Comparison of ENCODE assay signal across 8 mouse cellular contexts in genomic region chr5:34573268-34574221, GRCm38 (mm10). TPM values are rescaled to one million over a fixed set of nuclear protein-coding genes. Genes with fewer than 3 reads are reported as not detected.
A peak's percentile ranks its signal among the peaks of the same experiment; 100 is the strongest.
DNase-seq lines count a peak whose midpoint lies in the region; ATAC-seq and TF ChIP-seq lines count a peak whose summit lies in the region.

Gene Add1, plus strand, starts transcription at chr5:34573664.

- peak within 1 kb of the TSS; percentile 77 for H3K4me3 ChIP-seq in forebrain, embryonic 10.5 days
- peak within 1 kb of the TSS; percentile 92 for H3K4me3 ChIP-seq in heart, embryonic 15.5 days
- peak within 1 kb of the TSS; percentile 89 to 93 for H3K4me3 ChIP-seq in liver, embryonic 14.5 days (ENCODE audit: insufficient read depth in 1 of 2, low read depth in 2 of 2, low read length in 2 of 2)
- peak within 1 kb of the TSS; percentile 91 for H3K4me3 ChIP-seq in neural tube, embryonic 11.5 days (ENCODE audit: low read depth, low read length)
- peak within 1 kb of the TSS; percentile 73 for H3K4me3 ChIP-seq in stomach, postnatal 0 days (ENCODE audit: low read depth, low read length)

- peak; percentile 100 for ATAC-seq in heart, embryonic 15.5 days (replicated peaks; ENCODE audit: insufficient number of reproducible peaks, insufficient read depth, low FRiP score, low read depth)
- peak; percentile 95 for ATAC-seq in liver, embryonic 14.5 days (ENCODE audit: insufficient read depth)
- ATAC-seq in neural tube, embryonic 11.5 days (ENCODE audit: insufficient read depth, low FRiP score, low TSS enrichment), result peak; percentile 100
- peak; percentile 99 for ATAC-seq in stomach, postnatal 0 days (ENCODE audit: low FRiP score, low TSS enrichment)

- WGBS in forebrain, embryonic 10.5 days, result under 1% methylated on average over 80 of the region's 84 CpGs
- WGBS in heart, embryonic 15.5 days, result under 1% methylated on average over 70 of the region's 84 CpGs
- WGBS in liver, embryonic 14.5 days (ENCODE audit: insufficient replicate concordance), result under 1% methylated on average over 80 of the region's 84 CpGs
- WGBS in neural tube, embryonic 11.5 days, result 0% methylated on average over 63 of the region's 84 CpGs
- under 1% methylated on average over 78 of the region's 84 CpGs for WGBS in stomach, postnatal 0 days

- DNase-seq in CD8-positive naive resting alpha-beta T cell, adult 2 months (ENCODE audit: low read depth in 2 of 2, low spot score in 2 of 2), result peak; percentile 97 to 98
- peak; percentile 93 for DNase-seq in c-Kit-positive CD71-negative TER-119-negative erythroid progenitor cells, embryonic 14.5 days (ENCODE audit: low read depth)
- DNase-seq in forebrain, embryonic 10.5 days (ENCODE audit: extremely low spot score, low spot score), result peak; percentile 98
- peak; percentile 95 to 98 for DNase-seq in kidney, postnatal 25 days
- peak; percentile 93 to 97 (median 94) for DNase-seq in liver, embryonic 14.5 days (ENCODE audit: low read depth in 3 of 3, low spot score in 3 of 3)
- DNase-seq in neural tube, embryonic 11.5 days (ENCODE audit: low spot score), result peak; percentile 99
- peak; percentile 96 for DNase-seq in stomach, postnatal 0 days (ENCODE audit: low spot score)

- TF ChIP-seq CTCF in liver, embryonic 14.5 days (IDR thresholded peaks at IDR 0.05; ENCODE audit: low read depth), result peak; percentile 5; the same call in 1 of the 2 replicates
- no peak; the same call in 1 of the 2 replicates for TF ChIP-seq CTCF in stomach, postnatal 0 days (IDR thresholded peaks at IDR 0.05; ENCODE audit: low read depth)

- H3K27ac ChIP-seq in forebrain, embryonic 10.5 days, result peak within 1 kb of the TSS; percentile 99
- peak within 1 kb of the TSS; percentile 96 for H3K27ac ChIP-seq in heart, embryonic 15.5 days
- peak within 1 kb of the TSS; percentile 99 for H3K27ac ChIP-seq in liver, embryonic 14.5 days
- peak within 1 kb of the TSS; percentile 87 for H3K27ac ChIP-seq in neural tube, embryonic 11.5 days (ENCODE audit: low read depth, low read length)
- H3K27ac ChIP-seq in stomach, postnatal 0 days (replicated peaks), result peak within 1 kb of the TSS; percentile 94

- peak within 1 kb of the TSS; percentile 98 for H3K9ac ChIP-seq in heart, embryonic 15.5 days
- H3K9ac ChIP-seq in liver, embryonic 14.5 days (replicated peaks), result peak within 1 kb of the TSS; percentile 97
- H3K9ac ChIP-seq in neural tube, embryonic 11.5 days (ENCODE audit: low read length), result peak within 1 kb of the TSS; percentile 88
- H3K9ac ChIP-seq in stomach, postnatal 0 days (ENCODE audit: low read length), result peak within 1 kb of the TSS; percentile 93

- peak within 1 kb of the TSS; percentile 71 for H3K4me2 ChIP-seq in heart, embryonic 15.5 days
- H3K4me2 ChIP-seq in liver, embryonic 14.5 days (ENCODE audit: low read depth), result peak within 1 kb of the TSS; percentile 88
- H3K4me2 ChIP-seq in neural tube, embryonic 11.5 days (ENCODE audit: low read depth), result peak within 1 kb of the TSS; percentile 63
- H3K4me2 ChIP-seq in stomach, postnatal 0 days (replicated peaks; ENCODE audit: low read depth), result peak within 1 kb of the TSS; percentile 58

- peak; percentile 78 for TF ChIP-seq EP300 in liver, embryonic 14.5 days (IDR thresholded peaks at IDR 0.05; ENCODE audit: low read depth)
- TF ChIP-seq EP300 in stomach, postnatal 0 days (optimal IDR thresholded peaks at IDR 0.05), result peak; percentile 63

- H3K4me1 ChIP-seq in forebrain, embryonic 10.5 days, result peaks cover 23% of the 10 kb centered on the region
- H3K4me1 ChIP-seq in heart, embryonic 15.5 days (replicated peaks), result peaks cover 18% of the 10 kb centered on the region
- peaks cover 48 to 49% of the 10 kb centered on the region in 2 experiments for H3K4me1 ChIP-seq in liver, embryonic 14.5 days (replicated peaks; ENCODE audit: control insufficient read depth in 2 of 2, insufficient read depth in 2 of 2, low read length in 1 of 2)
- H3K4me1 ChIP-seq in neural tube, embryonic 11.5 days (ENCODE audit: control insufficient read depth, insufficient read depth, low read length), result peaks cover 11% of the 10 kb centered on the region
- peaks cover 5% of the 10 kb centered on the region; the same call in 1 of the 2 replicates for H3K4me1 ChIP-seq in stomach, postnatal 0 days (replicated peaks; ENCODE audit: control insufficient read depth, insufficient read depth)

- no peaks in the 10 kb centered on the region for H3K27me3 ChIP-seq in forebrain, embryonic 10.5 days (ENCODE audit: poor library complexity, severe bottlenecking)
- no peaks in the 10 kb centered on the region for H3K27me3 ChIP-seq in heart, embryonic 15.5 days
- H3K27me3 ChIP-seq in liver, embryonic 14.5 days (ENCODE audit: control insufficient read depth, insufficient read depth, low read length), result no peaks in the 10 kb centered on the region
- no peaks in the 10 kb centered on the region for H3K27me3 ChIP-seq in neural tube, embryonic 11.5 days (ENCODE audit: control insufficient read depth, insufficient read depth, low read length)
- no peaks in the 10 kb centered on the region for H3K27me3 ChIP-seq in stomach, postnatal 0 days (ENCODE audit: control insufficient read depth, insufficient read depth, low read length)

- H3K9me3 ChIP-seq in forebrain, embryonic 10.5 days, result no peaks in the 10 kb centered on the region
- no peaks in the 10 kb centered on the region for H3K9me3 ChIP-seq in heart, embryonic 15.5 days (replicated peaks)
- no peaks in the 10 kb centered on the region for H3K9me3 ChIP-seq in liver, embryonic 14.5 days (ENCODE audit: control insufficient read depth, low read length)
- H3K9me3 ChIP-seq in neural tube, embryonic 11.5 days (ENCODE audit: control insufficient read depth, low read length), result no peaks in the 10 kb centered on the region
- H3K9me3 ChIP-seq in stomach, postnatal 0 days (ENCODE audit: control insufficient read depth, low read length), result no peaks in the 10 kb centered on the region

- peaks cover 18% of the 10 kb centered on the region for H3K36me3 ChIP-seq in forebrain, embryonic 10.5 days (replicated peaks)
- H3K36me3 ChIP-seq in heart, embryonic 15.5 days, result no peaks in the 10 kb centered on the region
- H3K36me3 ChIP-seq in liver, embryonic 14.5 days (replicated peaks; ENCODE audit: control insufficient read depth, insufficient read depth, low read depth), result peaks cover 12% of the 10 kb centered on the region
- no peaks in the 10 kb centered on the region for H3K36me3 ChIP-seq in neural tube, embryonic 11.5 days (ENCODE audit: control insufficient read depth, insufficient read depth, low read length)
- no peaks in the 10 kb centered on the region for H3K36me3 ChIP-seq in stomach, postnatal 0 days (ENCODE audit: control insufficient read depth, insufficient read depth, low read length)

RNA-seq across cellular contexts. Expression of gene Add1, which starts in this region (rescaled TPM):
- polyA plus RNA-seq in forebrain, embryonic 10.5 days (2016; fragmentation: Nextera tagmentation; extraction: Ambion mirVana), result 182 and 186 TPM in 2 replicates
- polyA plus RNA-seq in heart, embryonic 15.5 days (2015; fragmentation: Nextera tagmentation; extraction: Ambion mirVana), result 133 and 162 TPM in 2 replicates
- polyA plus RNA-seq in liver, embryonic 14.5 days (2012; rRNA removed), result 106 and 118 TPM in 2 replicates
- 113 and 137 TPM in 2 replicates for polyA plus RNA-seq in liver, embryonic 14.5 days (2014; fragmentation: Nextera tagmentation; extraction: Ambion mirVana)
- polyA plus RNA-seq in neural tube, embryonic 11.5 days (2014; fragmentation: Nextera tagmentation; extraction: Ambion mirVana), result 195 and 204 TPM in 2 replicates
- 68.6 and 69.3 TPM in 2 replicates for polyA plus RNA-seq in stomach, postnatal 0 days (2015; fragmentation: Nextera tagmentation; extraction: Ambion mirVana)

Comparison
In these comparisons a context has a peak if more than half of its experiments do, and no peak if none do; other contexts are left out.
1. Peak in every context shown above with its lines: DNase-seq, ATAC-seq, H3K4me3 ChIP-seq and H3K27ac ChIP-seq.